Mouse (Mus musculus) stomach, embryonic 16.5 days (tissue): ENCODE data around the gene Nol9. TPM values are rescaled to one million over a fixed set of nuclear protein-coding genes. Genes with fewer than 3 reads are reported as not detected.

ENCODE experiments used
- ATAC-seq: fragments of 200-750 bp; cut with Nextera tagmentation; 2 replicates; pipeline ENCODE4 v1.8.0; 2017; ENCODE audit warnings: moderate number of reproducible peaks, moderate TSS enrichment; ENCODE audit not compliant: insufficient read depth, low FRiP score
- H3K27ac ChIP-seq: fragments of 300-500 bp; sonication (generic); 2 replicates; pipeline ENCODE4 v1.5.1; 2014; ENCODE audit warnings: low read length
- H3K27me3 ChIP-seq: fragments of 300-500 bp; sonication (generic); 2 replicates; pipeline ENCODE4 v1.6.1; 2014; ENCODE audit warnings: low read length, control low read depth, mixed read lengths; ENCODE audit not compliant: control insufficient read depth, insufficient read depth
- H3K36me3 ChIP-seq: fragments of 300-500 bp; sonication (generic); 2 replicates; pipeline ENCODE4 v1.6.1; 2014; ENCODE audit warnings: low read length; ENCODE audit not compliant: control insufficient read depth, insufficient read depth
- H3K4me1 ChIP-seq: fragments of 300-500 bp; sonication (generic); 2 replicates; pipeline ENCODE4 v1.6.1; 2014; ENCODE audit warnings: low read length, control low read depth, mixed read lengths; ENCODE audit not compliant: control insufficient read depth, insufficient read depth
- H3K4me2 ChIP-seq: fragments of 300-500 bp; sonication (generic); 2 replicates; pipeline ENCODE4 v1.6.1; 2014; ENCODE audit warnings: low read depth, low read length, mixed read lengths
- H3K4me3 ChIP-seq: fragments of 300-500 bp; sonication (generic); replicated peaks from 2 replicates; pipeline ENCODE4 v1.5.1; 2014; ENCODE audit warnings: mild to moderate bottlenecking, low read length
- H3K9ac ChIP-seq: fragments of 300-500 bp; sonication (generic); 2 replicates; pipeline ENCODE4 v1.6.1; 2014; ENCODE audit warnings: low read length
- H3K9me3 ChIP-seq: fragments of 300-500 bp; sonication (generic); replicated peaks from 2 replicates; pipeline ENCODE4 v1.6.1; 2016; ENCODE audit warnings: low read length, control low read depth; ENCODE audit not compliant: control insufficient read depth
- WGBS: fragments of 180-500 bp; shearing (Covaris S2); extraction: QIAGEN DNeasy Blood & Tissue Kit; methylation state at CpG from one replicate; pipeline ENCODE4 v1.1.7; 2014; 5-methylcytosine and 5-hydroxymethylcytosine counted together
- polyA plus RNA-seq: library from polyadenylated mRNA; unstranded; fragments of >200 nt; fragmentation: Nextera tagmentation; extraction: Ambion mirVana; gene quantifications from 2 replicates; pipeline ENCODE4 v1.2.1, GENCODE M21; 2015

Nol9 gene
- polyA plus RNA-seq, 1 experiment from 2014 or later: 20.9 TPM

DNA sequence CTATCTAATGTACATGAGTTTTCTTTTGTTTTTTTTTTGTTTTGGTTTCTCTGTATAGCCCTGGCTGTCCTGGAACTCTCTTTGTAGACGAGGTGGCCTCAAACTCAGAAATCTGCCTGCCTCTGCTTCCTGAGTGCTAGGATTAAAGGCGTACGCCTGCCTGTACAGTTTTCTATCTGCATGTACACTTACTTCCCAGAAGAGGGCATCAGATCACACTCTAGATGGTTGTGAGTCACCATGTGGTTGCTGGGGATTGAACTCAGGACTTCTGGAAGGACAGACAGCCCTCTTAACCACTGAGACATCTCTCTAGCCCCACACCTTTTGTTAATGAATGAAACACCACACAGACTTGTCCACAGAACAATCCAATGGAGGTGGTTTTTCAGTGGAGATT, 40.1 kb downstream of the Nol9 start:
- H3K4me3 ChIP-seq: no peak overlapping the region
- WGBS: 88% methylated on average over 3 of the region's 3 CpGs
- no peak for ATAC-seq
- no peaks in the 10 kb centered on the region; the same call in 1 of the 2 replicates for H3K9me3 ChIP-seq
- H3K27ac ChIP-seq: no peak overlapping the region
- no peak overlapping the region for H3K9ac ChIP-seq
- no peaks in the 10 kb centered on the region for H3K4me1 ChIP-seq
- no peak overlapping the region for H3K4me2 ChIP-seq
- H3K36me3 ChIP-seq: no peaks in the 10 kb centered on the region
- no peaks in the 10 kb centered on the region for H3K27me3 ChIP-seq

GRCm38 (mm10) chr4:152079931-152080330, 40.8 kb downstream of the Nol9 start:
- WGBS: 63% methylated on average over 7 of the region's 7 CpGs
- Histone ChIP-seq H3K4me1 (no peaks in the 10 kb centered on the region), H3K4me3 (no peak overlapping the region), H3K4me2 (no peak overlapping the region), H3K27ac (no peak overlapping the region), H3K27me3 (no peaks in the 10 kb centered on the region), H3K9me3 (no peaks in the 10 kb centered on the region; the same call in 1 of the 2 replicates), H3K9ac (no peak overlapping the region), H3K36me3 (no peaks in the 10 kb centered on the region)
- ATAC-seq: no peak

GRCm38 (mm10) chr4:152083611-152084220, 44.6 kb downstream of the Nol9 start:
- Histone ChIP-seq H3K4me3 (no peak overlapping the region), H3K27me3 (no peaks in the 10 kb centered on the region), H3K27ac (no peak overlapping the region), H3K36me3 (no peaks in the 10 kb centered on the region), H3K4me1 (peaks cover 15% of the 10 kb centered on the region), H3K9ac (no peak overlapping the region), H3K4me2 (no peak overlapping the region), H3K9me3 (no peaks in the 10 kb centered on the region; the same call in 1 of the 2 replicates)
- 58% methylated on average over 7 of the region's 7 CpGs for WGBS
- no peak for ATAC-seq

DNA sequence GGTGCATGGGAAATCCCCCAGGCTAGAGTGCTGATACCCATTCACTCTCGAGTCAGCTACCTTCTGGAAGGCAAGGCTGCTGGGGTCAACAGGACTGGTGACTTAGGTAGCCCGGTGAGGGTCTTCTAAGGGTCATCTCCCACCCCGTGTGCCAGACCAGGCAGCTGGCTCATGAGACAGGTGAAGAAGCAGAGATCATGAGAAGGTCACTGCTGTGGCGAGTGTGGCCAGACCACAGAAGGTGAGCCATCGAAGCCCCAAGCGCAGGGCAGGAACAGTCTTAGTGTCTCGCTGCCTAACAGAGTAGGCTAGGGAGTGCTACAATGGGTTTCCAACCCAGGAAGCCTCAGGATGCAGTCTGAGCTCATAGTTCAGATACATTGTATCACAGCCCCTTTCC, 45.5 kb downstream of the Nol9 start:
- Histone ChIP-seq H3K4me3 (no peak overlapping the region), H3K27ac (no peak overlapping the region), H3K4me1 (peaks cover 15% of the 10 kb centered on the region), H3K27me3 (no peaks in the 10 kb centered on the region), H3K36me3 (no peaks in the 10 kb centered on the region), H3K9me3 (no peaks in the 10 kb centered on the region; the same call in 1 of the 2 replicates), H3K9ac (no peak overlapping the region), H3K4me2 (no peak overlapping the region)
- no peak for ATAC-seq
- 81% methylated on average over 7 of the region's 7 CpGs for WGBS

DNA sequence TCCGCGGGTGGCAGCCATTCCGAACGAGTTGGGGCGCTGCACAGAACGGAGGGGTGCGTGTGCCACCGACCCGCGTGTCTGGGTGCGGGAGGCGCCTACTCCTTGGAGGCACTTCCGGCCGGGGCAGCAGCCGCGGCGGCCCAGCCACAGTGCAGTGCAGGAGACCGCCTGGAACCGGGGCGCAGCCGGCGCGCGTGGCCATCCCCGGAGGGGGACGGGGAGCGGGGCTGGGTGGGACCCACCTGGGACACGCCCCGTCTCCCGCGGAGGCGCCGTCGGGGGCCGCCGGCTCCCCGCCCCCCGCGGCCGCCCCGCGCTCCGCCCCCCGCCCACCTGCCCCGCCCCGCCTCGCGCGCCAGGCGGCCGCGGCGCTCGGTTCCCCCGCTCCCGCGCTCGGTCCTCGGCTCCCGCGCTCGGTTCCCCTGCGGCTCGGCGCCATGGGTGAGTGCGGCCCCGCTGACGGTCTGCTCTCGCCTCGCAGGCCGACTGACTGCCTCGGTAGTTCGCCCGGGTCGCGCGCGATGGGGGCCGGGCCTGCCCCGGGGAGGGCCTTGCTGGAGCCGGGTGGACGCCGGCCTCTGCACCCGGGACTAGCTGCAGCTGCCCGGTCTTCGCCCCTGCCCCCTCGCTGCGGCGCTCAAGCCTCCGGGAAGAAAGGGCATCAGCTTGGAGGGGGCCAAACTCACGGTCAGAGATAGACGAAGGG, 47.5 kb downstream of the Nol9 start:
- peak overlapping the region; percentile 81 for H3K4me3 ChIP-seq
- H3K27me3 ChIP-seq: no peaks in the 10 kb centered on the region
- H3K4me1 ChIP-seq: peaks cover 15% of the 10 kb centered on the region
- peak overlapping the region; percentile 90 for H3K9ac ChIP-seq
- H3K9me3 ChIP-seq: no peaks in the 10 kb centered on the region; the same call in 1 of the 2 replicates
- H3K36me3 ChIP-seq: no peaks in the 10 kb centered on the region
- peak overlapping the region; percentile 88 for H3K4me2 ChIP-seq
- H3K27ac ChIP-seq: peak overlapping the region; percentile 58; the same call in 1 of the 2 replicates
- under 1% methylated on average over 48 of the region's 92 CpGs for WGBS
- ATAC-seq: peak; percentile 88

DNA sequence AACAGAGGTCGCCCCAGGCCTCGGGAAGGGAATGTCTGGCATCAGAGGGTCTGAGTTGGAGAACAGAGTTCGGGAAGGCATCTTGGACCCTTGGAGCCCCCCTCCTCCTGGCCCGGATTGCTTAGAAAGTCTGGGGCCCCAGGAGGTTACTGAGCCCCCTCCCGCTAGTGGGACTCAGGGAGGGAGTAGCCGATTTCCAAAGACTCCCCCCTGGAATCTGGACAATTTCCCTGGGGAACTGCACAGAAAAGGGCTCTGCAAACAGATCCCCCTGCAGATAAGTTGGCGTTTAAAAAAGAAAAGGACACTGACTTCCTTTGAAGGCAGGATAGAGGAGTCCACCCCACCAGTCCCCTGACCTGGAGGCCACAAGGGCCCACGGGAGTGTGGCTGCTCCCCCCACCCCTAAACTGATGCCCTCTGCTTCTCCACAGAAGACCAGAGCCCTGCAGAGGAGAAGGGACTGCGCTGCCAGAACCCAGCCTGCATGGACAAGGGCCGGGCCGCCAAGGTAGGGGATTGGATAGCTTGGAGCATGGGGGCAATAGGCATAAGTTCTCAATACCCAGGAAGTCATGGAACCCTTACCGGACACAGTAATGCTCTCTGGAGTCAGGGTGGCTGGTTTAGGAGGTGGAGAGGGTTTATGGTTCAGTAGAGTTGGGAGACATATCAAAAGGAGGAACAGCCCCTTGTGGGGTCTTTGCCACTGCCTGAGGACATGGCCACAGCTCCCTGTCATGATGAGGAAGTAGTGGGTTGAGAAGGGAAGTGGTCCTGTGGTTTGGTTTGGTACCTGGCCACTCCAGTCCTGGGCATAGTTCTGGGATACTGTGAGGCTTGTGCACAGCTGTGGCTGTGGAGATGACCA, 48.3 kb downstream of the Nol9 start:
- H3K27me3 ChIP-seq: no peaks in the 10 kb centered on the region
- peak overlapping the region; percentile 81 for H3K4me3 ChIP-seq
- 7% methylated on average over 12 of the region's 12 CpGs for WGBS
- H3K36me3 ChIP-seq: no peaks in the 10 kb centered on the region
- peaks cover 15% of the 10 kb centered on the region for H3K4me1 ChIP-seq
- H3K4me2 ChIP-seq: peak overlapping the region; percentile 88
- no peaks in the 10 kb centered on the region; the same call in 1 of the 2 replicates for H3K9me3 ChIP-seq
- peak overlapping the region; percentile 90 for H3K9ac ChIP-seq
- no peak for ATAC-seq
- peak overlapping the region; percentile 58; the same call in 1 of the 2 replicates for H3K27ac ChIP-seq

- H3K27ac ChIP-seq: no peak overlapping the region
- 53% methylated on average over 4 of the region's 4 CpGs for WGBS
- no peak for ATAC-seq
- peak overlapping the region; percentile 81; the same call in 1 of the 2 replicates for H3K4me3 ChIP-seq
- H3K9ac ChIP-seq: peak overlapping the region; percentile 90; the same call in 1 of the 2 replicates
- H3K4me1 ChIP-seq: peaks cover 19% of the 10 kb centered on the region
- no peaks in the 10 kb centered on the region; the same call in 1 of the 2 replicates for H3K9me3 ChIP-seq
- no peaks in the 10 kb centered on the region for H3K36me3 ChIP-seq
- H3K27me3 ChIP-seq: no peaks in the 10 kb centered on the region
- H3K4me2 ChIP-seq: peak overlapping the region; percentile 88
Observed at GRCm38 (mm10) chr4:152088133-152088532, 49.0 kb downstream of the Nol9 start.

- 58% methylated on average over 8 of the region's 8 CpGs for WGBS
- Histone ChIP-seq H3K4me3 (no peak overlapping the region), H3K4me1 (peaks cover 19% of the 10 kb centered on the region), H3K36me3 (no peaks in the 10 kb centered on the region), H3K9ac (0 out of 2 replicates have a peak overlapping the region, but pooled peaks have one; percentile 90), H3K27me3 (no peaks in the 10 kb centered on the region), H3K9me3 (no peaks in the 10 kb centered on the region; the same call in 1 of the 2 replicates), H3K4me2 (no peak overlapping the region; the same call in 1 of the 2 replicates), H3K27ac (no peak overlapping the region)
- ATAC-seq: no peak
Observed at GRCm38 (mm10) chr4:152088556-152089120, 49.5 kb downstream of the Nol9 start.
